Mouse (Mus musculus): ENCODE data around the gene Lrrc4c.

- no peak for TF ChIP-seq POLR2A (IDR thresholded peaks at IDR 0.05; ENCODE audit: borderline replicate concordance, low read depth, low read length)
- TF ChIP-seq CTCF (IDR thresholded peaks at IDR 0.05; ENCODE audit: low read depth, low read length), result no peak
Observed at GRCm38 (mm10) chr2:97484990-97485389, 1167.0 kb downstream of the Lrrc4c start.

Measured in bone marrow macrophage, adult 2 months (primary cell).